Mouse (Mus musculus) adrenal gland, postnatal 36 days (tissue): ENCODE data around the gene Nfic. TPM values are rescaled to one million over a fixed set of nuclear protein-coding genes. Genes with fewer than 3 reads are reported as not detected.

Experiments used
- DNase-seq, 2 experiments: peaks; one replicate each; pipeline ENCODE4 v3.0.0; 2021; ENCODE audit warnings: mixed read lengths in 1 of 2
- total RNA-seq, 2 experiments: library from RNA; stranded (reverse); gene quantifications; 2 replicates each; pipeline ENCODE4 v1.2.3; 2021

Nfic gene
- total RNA-seq, 2 experiments from 2014 or later, result 93.2 to 114 TPM

DNA sequence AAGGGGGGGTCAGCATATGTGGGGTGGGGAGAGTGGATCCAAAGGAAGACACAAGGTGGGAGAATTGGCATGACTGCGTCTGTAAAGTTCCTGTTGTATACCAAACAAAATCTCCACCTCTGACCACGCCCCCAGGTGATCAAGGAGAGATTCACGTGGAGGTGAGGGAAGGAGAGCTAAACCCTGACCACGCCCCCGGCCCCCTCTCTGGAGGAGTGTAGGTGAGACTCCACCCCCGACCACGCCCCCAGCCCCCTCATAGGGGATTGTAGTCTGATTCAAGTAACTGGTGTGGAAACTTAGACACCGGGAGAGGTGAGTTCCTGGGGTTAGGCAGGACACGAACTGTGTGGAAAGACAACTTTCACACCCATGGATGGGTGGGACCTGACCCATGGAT, 51.4 kb downstream of the Nfic start:
- DNase-seq, result no peak

DNA sequence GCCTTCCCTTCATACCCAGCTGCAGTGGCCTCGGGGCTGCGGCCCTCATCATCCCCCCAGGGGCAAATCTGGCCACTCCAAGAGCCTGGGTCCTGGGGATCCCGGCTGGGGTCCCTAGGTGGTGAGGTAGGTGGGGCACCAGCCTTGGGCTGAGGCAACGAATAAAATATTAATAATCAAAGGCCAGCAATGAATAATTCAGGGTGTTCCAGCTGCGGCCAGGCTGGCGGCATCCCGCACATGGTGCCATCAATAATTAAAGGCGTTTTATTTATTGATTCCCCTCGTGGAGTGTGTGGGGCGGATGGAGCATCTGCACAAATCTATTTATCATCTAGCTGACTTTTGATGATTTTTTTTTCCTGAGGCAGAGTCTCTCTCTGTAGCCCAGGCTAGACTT, 51.9 kb downstream of the Nfic start:
- DNase-seq, result no peak

DNA sequence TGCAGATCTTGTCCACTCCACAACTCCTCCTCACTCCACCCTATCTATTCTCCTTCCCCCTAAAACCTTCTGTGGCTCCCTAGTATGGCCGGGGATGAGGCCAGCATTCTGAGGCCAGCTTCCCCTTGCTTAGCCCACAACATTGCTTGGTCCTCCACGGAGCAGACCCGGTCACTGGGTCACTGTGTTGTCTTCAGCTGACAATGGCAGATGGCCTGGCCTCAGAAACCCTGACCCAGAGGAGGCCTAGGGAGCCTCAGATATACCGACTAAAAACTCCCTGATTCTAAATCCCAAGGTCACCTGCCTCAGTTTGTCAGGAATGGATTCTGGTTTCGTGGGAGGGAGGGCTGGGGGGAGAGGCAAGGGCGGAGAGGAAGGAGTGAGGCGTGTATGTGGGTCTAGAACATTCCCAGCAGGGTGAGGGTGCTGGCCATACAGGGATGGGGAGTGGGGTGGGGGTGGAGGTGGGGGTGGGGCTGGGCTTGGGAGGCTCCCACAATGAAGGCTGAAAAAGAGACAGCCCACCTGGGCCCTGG, 53.1 kb downstream of the Nfic start:
- DNase-seq, result no peak

DNA sequence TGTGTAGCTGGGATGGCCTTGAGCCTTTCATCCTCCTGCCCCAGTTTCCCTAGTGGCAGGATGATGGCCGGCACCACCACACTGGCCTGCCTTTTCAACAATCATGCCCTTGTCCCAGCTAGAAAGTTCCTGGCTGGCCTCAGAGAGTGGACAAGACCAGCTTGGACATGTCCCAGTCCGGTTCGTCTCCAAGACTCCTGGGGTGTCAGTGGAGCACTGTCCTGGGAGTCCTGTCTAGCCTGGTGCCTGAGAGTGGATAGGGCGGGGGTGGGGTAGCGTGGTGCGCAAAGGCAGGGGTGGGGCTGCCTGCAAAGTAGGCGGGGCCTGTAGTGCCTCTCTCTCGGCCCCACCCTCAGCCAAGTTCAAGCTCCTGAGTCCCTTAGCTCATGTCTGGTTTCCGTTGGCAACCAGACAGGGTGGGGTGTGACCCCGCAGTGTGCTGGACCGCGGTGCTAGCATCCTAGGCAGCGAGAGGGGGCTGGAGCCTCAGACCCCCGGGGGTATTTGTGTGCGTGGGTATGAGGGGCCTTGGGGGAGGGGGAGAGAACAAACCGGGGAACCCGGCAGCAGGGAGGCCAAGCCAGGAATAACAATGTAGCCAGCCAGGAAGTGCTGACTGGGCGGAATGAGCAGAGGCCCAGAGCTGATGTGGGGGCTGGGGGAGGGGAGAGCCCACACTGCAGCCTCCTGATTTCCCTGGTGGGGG, 53.8 kb downstream of the Nfic start:
- DNase-seq, result peak; percentile 55 to 76

DNA sequence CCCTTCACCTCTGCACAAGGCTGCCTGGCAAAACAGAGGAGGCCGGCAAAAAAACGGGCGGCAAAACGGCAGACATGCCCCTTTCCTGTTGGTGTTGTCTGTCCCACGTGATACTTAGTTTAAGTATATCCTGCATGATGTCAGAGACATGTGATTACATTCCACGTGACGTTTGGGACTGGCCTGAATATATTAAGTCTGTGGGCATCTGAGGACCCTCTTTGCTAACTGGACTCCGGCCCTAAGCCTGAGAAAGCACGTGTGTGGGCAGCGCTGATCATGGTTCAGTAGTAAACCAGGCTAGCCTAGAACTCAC, 54.3 kb downstream of the Nfic start:
- no peak for DNase-seq

DNA sequence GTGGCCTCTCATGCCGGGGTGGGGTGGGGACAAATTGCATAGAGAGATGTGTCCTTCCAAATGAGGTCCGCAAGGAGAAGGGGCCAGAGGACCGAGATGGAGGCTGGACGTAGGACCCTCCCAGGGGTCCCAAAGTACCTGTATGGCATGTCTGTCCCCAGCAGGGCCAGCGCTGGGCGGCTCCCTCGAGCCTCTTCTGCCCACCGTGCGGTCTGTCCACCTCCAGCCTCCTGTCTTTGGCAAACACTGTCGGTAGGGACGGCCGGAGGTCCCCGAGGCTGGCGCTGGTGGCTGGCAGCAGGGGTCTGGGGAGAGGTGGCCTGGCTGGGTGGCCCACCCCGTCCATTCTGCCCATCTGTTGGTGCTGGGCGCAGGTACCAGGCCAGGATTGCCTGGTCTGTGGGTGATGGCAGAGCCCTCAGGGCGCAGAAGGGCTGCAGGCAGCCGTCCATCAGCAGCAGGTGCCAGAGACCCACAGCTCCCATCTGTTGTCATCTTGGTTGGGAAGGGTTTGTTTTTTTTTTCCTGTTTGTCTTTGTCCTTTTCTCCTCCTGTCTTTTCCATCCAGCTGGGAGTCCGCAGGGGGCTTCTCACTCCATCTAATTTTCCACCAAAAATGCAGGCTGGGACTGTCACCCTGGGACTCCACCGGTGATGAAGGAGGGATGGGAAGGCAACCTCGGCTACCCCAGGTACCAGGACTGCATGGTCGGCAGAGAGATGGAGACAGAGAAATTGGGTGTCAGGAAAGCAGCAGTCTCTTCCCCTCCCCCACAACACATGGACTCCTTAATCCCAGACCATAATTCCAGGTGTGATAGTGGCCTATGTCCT, 54.8 kb downstream of the Nfic start:
- no peak for DNase-seq

DNA sequence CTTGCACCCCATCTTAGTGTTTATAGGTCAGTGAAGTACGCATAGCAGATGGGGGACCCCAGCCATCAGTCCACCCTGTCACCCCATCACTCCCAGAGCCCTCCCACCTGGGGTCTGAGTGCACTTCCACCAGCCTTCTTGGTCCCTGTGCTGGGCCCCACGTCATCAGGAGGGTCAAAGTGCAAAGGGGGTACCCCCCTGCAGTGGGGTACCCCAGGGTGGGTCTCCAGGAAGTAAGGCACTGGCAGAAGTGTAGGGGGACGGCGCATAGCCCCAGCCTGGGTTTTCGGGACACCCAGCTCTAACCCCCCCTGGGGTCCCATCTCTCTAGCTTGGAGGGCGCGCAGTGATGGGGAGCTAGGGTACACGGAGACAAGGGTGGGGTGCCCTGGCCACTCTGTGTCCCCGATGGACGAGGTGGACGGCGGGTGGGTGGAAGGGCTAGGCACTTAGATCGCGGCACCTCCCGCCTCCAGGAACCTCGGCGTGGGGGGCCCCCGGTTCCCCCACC, 55.6 kb downstream of the Nfic start:
- no peak for DNase-seq

DNA sequence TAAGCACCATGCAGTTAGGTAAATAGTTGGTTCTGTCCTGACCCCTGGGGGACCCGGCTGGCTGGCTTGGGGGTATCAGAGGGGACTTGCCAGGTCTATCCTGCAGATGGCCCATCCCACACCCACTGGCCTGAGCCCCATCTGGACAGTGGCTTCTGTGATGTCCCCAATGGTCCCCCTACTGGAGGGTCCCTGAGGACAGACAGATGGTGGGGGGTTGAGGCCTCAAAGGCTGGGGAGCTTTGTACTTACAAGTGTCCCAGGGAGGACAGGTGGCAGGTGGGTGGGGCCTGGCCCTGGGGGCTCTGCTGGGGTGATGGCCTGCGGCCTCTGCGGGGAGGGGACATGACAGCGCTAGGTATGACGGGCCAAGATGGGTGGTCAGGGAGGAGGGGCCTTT, 56.1 kb downstream of the Nfic start:
- DNase-seq, result peak in 1 of 2 experiments; percentile 5

DNA sequence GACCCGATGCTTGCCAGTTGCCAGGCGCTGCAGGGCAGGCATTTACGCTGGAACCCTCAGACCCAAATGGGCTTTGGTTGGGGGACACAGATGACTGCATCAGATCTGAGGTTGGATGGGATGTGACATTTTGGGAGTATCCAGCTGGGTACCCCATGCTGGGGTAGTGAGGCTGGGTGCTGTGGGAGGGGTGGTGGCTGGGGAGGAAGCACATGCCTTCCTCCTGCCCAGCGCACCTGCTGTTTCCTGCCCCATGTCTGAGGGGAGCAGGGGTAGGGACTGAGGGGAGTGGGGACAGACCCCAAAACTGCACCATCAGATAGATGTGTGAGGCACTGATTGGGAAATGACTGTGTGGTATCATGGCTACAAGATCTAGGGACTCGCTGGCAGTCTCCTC, 58.7 kb downstream of the Nfic start:
- no peak for DNase-seq

DNA sequence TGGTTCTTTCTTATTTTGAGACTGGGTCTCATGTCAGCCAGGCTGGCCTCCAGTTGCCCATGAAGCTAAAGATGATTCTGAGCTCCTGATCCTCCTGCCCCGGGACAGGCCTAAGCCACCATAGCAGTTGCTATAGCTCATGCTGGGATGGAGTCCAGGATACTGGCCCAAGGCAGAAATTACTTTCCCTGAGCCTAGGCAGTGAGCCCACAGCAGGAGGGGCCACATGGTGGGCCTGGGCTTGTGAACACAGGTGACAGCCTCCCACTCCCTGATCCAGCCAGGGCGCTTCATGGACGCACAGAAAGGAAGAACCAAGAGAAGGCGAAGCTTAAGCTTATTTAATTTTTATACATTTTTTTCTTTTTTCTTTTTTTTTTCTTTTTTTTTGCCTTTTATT, 59.6 kb downstream of the Nfic start:
- DNase-seq, result no peak

DNA sequence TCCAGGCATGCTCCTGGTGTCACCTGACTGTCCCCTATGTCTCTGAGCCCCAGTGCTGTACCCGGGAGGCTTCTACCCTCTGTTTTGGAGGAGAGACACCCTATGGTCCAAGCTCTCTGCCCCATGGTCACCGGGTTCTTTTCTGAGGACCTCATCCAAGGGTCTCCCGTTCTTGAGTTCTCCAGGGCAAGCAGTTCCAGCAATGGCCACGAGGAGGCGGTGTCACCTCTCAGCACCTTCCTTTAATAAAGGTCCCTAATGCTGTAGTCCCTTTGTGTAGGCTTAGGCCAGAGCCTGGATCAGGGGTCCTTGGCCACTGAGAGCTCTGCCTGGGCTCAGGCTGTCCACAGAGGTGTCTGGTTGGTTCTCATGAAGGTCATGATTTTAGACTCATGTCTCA, 60.3 kb downstream of the Nfic start:
- DNase-seq, result peak; percentile 55 to 70

DNA sequence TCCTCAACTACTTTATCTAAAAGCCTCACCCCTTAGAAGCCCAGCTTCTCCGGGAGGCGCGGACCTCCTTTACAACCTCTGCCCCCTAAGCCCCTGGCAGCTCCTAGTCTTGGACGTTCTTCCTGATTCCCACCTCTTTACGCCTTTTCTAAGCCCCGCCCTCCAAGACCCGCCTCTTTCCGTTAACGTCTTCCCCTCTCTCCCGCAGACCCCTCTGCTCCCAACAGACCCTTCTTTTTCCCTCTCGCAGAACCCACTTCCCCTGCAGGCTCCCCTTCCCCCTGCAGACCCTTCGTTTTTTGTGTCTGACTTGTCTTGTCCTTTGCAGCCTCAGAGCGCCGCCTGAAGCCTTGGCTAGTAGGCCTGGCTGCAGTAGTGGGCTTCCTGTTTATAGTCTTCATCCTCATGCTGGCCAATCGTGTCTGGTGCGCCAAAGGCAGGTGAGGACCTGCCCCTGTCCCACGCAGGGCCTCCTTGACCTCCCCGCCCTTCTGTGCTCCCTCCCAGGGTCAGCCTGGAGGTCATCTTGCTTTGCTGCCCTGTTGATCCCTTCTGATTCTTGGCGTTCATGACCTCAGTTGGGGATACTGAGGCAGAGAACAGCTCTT, 61.9 kb downstream of the Nfic start:
- DNase-seq, result no peak

DNA sequence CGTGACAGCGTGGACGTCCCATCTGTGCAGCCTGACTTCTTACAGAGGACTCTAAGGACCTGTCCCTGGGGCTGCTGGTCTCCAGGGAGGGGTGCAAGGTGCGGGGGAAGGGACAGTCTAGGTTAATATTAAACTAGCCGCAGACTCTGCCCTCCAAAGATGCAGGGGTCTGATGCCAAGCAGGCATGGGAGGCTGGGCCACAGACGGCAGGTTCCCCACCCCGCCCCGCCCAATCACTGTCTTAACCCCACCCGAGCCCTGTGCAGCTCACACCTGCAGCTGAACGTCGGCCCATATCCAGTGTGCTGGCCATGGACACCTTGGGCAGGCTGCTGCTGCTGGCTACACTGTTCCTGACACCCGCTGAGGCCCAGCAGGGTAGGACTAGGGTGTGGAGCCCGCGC, 62.7 kb downstream of the Nfic start, which contains the start of gene Smim24:
Gene Smim24 (plus strand): TSS at position 271 of the 405 bp plus-strand sequence.
- no peak for DNase-seq

DNA sequence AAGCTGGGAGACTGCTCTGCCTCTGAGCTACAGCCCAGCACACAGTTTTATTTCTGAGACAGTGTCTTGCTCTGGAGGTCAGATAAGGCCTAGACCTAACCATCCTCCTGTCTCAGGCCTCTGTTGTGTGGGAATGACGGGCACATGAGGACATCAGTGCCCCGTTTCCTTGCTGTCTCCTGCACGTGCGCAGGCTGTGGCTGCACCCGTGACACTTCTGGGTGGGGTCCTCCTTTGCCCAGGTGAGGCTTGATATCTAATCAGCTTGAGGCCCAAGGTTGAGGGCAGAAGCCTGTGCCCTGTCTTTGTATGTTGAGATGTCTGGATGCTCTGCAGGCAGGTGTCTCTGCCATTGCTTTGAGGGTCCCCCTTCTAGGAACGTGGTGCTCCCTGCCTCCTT, 63.2 kb downstream of the Nfic start:
- no peak for DNase-seq

DNA sequence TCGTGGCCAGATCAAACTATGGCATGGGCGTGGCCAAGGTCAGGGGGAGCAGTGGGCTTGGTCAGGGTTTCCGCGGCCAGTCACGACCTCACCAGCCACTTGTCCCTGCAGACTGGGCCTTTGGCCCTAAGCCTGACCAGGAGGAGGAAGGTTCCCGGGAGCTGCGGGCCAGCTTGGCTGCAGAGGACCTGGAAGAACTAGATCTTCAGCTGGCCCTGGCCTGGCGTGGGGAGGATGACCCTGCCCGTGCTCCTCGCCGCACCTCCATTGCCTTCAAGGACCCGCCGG, 64.8 kb downstream of the Nfic start:
- DNase-seq, result no peak

DNA sequence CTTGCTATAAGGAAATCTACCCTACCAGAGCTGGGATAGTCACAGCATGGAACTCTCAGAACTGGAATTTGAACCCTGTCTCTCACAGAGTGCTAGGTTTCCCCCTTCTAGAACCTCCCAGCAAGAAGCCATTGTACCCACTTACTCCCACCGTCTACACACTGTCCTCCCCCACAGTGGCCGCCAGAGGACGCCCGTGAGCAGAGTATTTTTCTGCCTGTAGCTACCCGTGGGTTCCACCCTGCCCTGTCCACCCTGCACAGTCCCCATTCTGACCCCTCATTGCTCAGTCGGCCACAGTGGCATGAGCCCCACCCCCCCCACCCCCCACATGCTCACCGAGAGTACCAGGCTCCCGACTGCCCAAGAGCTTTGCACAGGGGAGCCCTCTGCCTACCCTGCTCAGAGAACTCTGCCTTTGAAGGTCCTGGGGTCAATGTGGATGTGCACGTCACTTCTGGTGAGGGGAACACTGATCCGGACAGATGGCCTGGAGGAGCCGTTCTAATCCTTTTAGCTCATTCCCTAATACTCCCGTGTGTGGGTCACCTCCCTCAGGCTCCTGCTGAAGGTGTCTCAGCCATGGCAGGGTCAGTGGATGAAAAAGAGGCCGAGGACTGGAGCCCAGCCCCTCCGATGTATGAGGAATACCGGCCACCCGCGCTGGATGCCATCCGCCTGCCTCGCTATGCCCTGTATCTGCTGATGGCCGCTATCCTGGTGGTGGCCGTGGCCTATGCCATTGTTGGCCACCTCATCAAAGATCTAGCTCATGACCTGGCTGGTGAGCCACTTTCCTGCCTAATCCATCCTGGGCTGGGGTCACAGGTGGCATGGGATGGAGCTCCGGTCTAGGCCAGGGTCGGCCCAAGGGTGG, 65.4 kb downstream of the Nfic start:
- peak; percentile 82 for DNase-seq

DNA sequence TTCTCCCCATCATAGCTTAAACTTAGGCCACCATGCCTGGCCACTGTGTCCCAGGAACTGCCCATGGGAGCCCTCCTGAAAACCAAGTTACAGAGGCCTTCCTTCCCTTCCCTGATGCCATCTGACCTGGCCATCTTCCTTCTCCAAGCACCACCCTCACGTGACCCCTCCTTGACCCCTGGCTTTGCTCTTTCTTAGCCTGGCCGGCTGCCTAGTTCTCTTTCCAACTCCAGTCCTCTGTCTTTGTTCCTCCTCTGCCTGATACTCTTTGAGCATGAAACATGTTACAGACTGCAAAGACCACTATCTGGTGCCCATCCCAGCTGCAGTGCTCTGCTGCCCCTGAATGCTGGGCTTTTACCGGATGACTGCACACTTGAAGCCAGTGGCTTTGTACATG, 66.1 kb downstream of the Nfic start:
- DNase-seq, result peak; percentile 72 to 79

DNA sequence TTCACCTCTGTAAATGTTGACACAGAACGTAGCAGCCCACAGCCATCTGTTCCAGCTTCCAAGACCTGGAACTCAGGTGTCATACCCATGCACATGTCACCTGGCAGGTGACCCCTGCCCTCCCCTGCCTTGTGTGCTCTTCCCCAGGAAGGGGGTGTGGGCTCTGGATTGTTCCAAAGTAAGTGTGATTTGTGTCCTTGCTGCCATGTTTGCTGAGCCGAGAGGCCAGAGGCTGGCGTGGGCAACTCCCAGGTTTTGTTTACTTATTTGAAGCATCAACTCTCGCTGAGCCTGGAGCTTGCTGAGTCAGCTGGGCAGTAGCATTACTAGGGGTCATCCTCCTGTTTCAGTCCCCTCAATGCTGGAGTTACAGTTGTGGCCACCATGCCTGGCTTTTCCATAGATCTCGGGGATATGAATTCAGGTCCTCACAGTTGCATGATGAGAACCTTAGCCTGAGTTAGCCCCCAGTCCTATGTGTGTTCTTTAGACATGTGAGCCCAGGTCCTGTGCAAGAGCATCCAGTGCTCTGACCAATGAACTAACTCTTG, 66.9 kb downstream of the Nfic start, which contains the start of gene Gm48552:
Gene Gm48552 (plus strand): TSS at position 501 of the 551 bp plus-strand sequence.
- no peak for DNase-seq

DNA sequence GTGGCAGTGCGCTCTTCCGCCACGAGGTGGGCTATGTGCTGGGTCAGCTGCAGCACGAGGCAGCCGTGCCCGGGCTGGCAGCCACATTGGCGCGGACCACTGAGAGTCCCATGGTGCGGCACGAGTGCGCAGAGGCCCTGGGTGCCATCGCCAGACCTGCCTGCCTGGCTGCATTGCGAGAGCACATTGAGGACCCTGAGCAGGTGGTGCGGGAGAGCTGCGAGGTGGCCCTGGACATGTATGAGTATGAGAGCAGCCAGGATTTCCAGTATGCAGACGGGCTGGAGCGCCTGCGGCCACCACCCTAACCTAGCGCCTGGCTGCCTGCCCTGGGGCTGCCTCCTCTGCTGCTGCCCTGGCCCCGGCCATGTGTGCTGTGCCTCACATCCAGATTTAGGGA, 67.7 kb downstream of the Nfic start:
- DNase-seq, result no peak

DNA sequence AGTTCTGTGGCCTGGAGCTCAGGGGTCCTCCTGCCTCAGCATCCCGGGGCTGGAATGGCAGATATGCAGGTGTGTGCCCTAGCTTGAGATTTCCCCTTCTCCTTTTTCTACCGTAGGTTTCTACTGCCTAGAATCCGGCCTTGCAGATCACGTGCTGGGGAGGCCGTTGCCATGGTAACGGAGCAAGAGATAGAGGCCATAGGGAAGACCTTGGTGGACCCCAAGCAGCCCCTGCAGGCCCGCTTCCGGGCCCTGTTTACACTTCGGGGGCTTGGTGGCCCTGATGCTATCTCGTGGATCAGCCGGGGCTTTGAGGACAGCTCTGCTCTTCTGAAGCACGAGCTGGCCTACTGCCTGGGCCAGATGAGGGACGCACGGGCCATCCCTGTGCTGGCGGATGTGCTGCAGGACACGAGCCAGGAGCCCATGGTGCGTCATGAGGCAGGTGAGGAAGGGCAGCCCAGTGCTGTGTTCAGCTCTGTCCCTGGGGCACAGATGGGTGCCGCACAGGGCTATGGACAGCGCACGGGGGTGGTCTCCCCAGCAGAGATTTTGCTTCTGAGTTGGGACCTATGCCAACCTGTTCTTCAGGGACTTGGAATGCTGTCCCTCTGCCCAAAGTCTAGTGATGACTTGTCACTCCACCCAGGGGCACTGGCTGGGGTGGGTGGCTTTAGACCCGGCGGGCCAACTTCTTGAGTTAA, 69.7 kb downstream of the Nfic start:
- DNase-seq, result no peak

DNA sequence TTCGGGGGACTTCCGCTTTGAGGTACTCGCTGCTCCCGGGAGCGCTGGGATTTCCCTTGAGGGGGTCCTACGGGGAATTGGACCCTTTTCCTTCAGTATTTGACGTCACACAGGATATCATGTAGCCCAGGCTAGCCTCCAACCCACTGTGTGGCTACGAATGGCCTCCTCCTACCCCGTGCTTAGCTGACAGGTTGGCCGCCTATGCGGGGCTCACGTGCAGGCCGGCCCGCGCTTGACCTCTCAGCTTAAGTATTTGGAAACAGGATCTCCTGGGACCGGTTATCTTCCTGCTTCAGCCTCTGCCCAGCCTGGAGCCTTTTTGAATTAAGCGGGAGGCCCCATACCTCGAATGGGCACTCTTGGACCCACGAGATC, 70.8 kb downstream of the Nfic start:
- DNase-seq, result no peak
